Mouse (Mus musculus): ENCODE results near the gene Pogz.
A peak's percentile ranks its signal among the peaks of the same experiment; 100 is the strongest.
"Not testable (repeated sequence)": the region's sequence is repeated elsewhere in the genome, so short reads cannot be mapped to it uniquely, and the experiment has no call there.

Gene Pogz

DNA sequence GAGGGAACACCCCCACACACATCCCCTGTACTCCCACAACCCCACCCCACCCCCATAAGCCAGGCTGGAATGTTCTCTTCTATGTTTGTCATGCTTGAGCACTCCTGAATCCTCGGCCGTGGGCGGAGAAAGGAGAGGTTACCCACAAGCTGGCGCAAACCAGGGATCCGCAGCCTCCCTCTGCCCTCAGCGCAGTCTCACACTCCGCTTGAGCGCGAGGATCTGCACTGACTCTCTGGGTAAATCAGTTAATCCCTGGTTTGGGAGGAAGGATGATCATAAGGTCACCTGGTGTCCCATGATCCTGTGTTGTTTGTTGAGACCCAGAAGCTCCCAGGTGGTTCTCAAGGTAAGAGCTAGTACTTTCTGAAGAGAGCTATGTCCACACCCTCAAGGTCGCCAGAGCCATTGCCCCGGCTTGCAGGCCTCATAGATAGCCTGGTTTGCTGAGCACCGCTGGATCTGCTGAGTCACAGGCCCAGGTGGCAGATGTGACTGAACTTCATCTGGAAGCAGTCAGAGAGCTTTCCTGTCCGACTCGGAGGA, 80.5 kb downstream of the Pogz start:
- peak; percentile 11 for DNase-seq

DNA sequence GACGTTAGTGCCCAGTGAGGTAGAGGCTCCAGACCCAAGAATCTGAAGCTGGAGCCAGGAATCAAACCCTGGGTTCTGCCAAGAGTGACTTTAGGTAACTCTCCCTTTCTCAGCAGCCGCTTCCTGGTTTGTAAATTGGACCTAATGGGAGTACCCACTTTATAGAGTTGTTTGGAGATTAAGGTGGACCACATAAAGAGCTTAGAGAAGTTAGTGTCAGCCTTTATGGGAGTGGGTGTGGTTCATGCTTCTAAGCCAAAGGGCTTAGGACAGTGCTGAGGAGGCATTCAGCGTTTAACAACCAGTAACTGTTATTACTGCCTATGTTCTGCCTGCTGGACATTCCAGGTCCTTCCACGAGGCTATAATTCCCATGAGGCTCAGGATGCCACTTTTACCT, 81.5 kb downstream of the Pogz start:
- no peak for DNase-seq

DNA sequence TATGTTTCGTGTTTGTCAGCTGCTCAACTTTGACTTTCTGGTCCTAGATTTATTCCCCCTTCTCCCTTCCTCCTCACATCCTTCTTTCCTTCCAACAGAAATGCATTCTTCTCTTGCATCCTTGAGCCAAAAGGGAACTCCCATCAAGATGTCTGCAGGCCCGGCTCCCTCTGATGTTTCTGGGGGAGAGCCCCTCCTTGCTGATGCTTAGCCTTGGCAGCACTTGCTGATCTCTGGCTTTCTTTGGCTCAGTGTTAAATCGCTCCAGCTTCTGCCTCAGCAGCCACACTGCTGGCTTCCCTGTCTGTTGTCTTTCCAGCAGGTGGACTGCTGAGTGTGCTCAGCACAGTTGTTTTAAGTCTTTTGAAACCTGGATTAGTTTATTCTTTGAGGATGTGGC, 83.7 kb downstream of the Pogz start:
- no peak for DNase-seq

DNA sequence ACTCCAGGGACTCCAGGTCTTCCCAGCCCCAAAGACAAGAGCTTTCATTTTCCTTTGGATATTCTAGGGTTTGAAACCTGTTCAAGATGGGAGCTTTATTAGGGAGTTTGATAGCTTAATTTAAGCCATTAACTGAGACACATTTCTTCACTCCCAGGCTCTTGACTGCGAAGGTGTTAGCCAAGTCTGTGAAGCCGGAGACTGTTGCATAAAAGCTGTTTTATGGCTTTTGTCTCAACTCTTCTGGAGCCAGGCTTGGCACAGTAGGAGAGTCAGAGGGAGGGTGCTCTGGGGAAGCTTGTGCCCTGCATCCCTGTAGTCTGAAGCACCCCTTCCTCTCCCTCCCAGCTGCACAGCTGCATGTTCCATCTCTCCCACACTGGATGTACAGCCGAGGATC, 85.0 kb downstream of the Pogz start:
- DNase-seq: no peak

DNA sequence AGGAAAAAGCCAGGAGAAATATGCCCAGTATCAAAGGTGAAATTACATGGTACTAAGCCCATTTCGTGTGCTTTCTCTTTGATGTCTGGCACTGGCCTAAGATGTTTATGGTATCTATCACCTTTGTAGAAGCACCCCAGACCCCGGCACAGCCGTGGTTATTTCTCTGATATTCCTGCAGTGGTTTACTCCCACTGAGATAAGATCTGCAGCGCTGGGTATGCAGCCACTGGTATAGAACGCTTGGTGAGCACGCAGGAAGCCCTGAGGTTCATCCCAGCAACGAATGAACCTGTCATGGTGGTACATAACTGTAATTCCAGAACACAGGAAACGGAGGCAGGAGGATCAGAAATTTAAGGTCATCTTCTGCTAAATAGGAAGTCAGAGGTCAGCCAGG, 87.3 kb downstream of the Pogz start:
- DNase-seq: no peak

DNA sequence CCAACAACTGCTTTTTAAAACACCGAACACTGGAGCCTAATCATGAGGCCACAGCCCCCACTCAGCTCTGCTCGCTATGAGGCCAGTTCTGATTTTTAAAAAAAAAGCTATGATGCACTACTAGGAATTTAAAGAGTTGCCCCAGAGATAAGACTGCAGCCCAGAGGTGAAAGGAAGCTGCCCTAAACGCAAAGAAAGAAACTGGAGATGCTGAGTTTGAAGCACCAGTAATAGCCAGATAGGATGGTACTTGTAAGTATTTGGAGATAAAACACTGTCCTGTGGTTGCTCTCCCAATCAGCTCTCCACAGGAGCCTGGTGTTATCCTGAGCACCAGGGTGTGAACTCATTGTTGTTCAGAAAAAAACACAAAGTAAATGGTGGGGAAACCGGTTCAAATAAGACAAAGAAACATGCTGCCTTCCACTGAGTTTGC, 89.0 kb downstream of the Pogz start:
- DNase-seq: not testable (repeated sequence)

DNA sequence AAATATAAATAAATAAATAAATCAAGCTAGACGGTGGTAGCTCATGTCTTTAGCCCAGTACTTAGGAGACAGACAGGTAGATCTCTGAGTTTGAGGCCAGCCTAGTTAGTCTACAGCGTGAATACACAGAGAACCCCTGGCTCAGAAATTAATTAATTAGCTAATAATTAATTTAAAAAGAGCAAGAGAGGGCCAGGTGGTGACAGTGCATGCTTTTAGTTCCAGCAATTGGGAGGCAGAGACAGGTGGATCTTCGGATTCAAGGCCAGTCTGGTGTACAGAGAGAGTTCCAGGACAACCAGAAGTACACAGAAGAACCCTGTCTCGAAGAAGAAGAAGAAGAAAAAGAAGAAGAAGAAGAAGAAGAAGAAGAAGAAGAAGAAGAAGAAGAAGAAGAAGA, 91.6 kb downstream of the Pogz start:
- DNase-seq: not testable (repeated sequence)

DNA sequence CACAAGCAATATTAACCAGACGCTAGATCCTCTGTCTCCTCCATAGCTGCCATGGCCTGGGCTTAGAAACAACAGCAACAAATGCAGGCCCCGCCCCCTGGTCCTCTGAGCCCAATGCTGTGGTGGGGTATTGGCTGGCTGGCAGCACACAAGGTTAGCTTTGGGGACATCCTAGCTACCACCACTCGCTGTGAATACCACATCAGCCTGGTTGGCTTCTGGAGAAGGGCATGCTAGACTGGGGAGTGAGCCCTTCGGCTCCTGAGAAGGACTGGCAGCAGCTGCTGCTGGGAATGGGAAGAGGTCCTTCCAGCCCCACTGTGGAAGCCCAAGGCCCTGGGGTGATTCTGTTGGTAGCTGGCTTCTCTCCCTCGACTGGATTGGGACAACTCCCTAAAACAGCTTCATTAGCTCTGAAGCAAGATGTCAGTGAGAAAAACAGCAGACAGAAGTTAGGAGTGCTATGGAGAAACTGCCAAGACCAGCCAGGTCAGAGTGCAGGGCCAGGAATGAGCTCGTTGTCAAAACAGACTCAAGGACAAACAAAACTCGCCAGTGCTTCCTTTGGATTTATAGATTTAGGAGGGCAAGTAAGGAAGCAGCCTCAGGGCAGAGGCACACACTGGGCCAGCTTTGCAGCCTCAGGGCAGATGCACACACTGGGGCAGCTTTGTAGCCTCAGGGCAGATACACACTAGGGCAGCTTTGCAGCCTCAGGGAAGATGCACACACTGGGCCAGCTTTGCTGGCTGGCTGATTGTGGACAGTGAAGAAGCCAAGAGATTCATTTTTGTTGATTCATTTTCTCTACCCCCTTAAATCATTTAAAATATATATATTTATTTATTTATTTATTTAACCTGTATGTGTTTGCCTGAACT, 93.3 kb downstream of the Pogz start:
- not testable (repeated sequence) for DNase-seq

DNA sequence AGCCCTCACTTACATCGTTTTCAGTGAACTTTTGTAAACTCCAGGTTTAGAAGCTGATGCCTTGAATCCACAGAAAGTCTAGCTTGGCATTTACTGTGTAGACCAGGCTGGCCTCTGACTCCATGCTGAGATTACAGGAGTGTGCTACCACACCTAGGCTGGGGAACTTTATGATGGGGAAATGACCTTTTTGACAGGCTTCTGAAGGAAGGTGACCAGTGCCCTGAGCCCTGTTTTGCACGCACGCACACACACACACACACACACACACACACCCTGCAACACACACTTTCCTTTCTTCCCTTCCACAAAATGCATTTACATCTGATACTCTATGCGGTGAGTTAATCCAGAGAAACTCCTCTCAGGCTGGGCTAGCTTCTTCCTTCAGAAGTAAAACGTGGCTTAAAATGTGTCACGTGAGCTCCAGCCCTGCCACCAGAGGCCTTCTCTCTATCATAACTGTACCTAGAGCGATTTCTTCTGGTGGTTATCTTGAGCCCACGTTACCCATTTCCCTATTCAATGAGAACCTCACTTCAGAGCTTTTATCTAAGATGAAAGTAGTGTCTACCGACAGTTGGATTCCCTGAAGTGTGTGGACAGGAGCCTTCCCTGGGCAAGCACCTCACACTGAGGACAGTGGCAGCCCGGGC, 94.2 kb downstream of the Pogz start:
- DNase-seq: not testable (repeated sequence)
